20 mouse cellular contexts compared by ENCODE assay signal in the genomic region with DNA sequence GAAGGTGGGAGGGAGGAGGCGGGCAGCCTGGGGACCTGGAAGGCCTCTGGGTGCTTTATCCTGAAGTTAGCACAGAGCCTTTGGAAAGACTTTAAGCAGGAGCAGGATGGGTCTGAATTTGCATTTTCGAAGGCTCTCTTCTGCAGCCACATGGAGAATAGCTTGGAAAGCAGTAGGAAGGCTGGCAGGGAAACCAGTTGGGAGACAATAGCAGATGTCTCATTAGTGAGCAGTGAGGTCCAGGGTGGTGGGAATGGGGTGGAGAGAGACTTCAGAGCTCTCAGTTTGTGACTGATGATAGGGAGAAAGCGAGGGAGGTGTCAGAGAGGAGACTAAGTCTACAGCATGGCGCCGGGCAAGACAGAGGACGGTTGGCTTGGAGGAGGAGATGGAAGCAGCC.
DNase-seq lines count a peak whose midpoint lies in the region; ATAC-seq lines count a peak whose summit lies in the region.
"Had no signal": no experiment of that assay in that cellular context is flagged by ENCODE, and none has a peak within 500 bp of the region (broad histone marks: within the 10 kb centered on the region; RNA-seq: fewer than 3 reads in every experiment).

No protein-coding gene starts in this region.

- peaks cover 12% of the 10 kb centered on the region for H3K4me1 ChIP-seq in hindbrain, embryonic 13.5 days (replicated peaks)

- H3K4me2 ChIP-seq in hindbrain, embryonic 13.5 days = no peak overlapping the region

- DNase-seq in cerebellum, adult 9-10 months = peak; percentile 55
- no peak for DNase-seq in cerebellum, adult 8-10 months
- DNase-seq in cerebellum, adult 9-11 months = peak; percentile 53
- DNase-seq in cerebellum, adult 11 months = no peak
- peak; percentile 8 to 11 for DNase-seq in layer of hippocampus, postnatal 10 days (ENCODE audit: low spot score in 2 of 2)
- no peak for DNase-seq in layer of hippocampus, adult 8-10 months (ENCODE audit: low spot score in 2 of 2)
- peak; percentile 36 for DNase-seq in brain, adult 2 months (ENCODE audit: low read depth, low spot score)
- DNase-seq: adrenal gland, adult 2 months; adrenal gland, adult 8-10 months; adrenal gland, postnatal 10 days; adrenal gland, postnatal 14 days; adrenal gland, postnatal 25 days; adrenal gland, postnatal 36 days; B cell, adult 2 months; cerebellum, adult 11-12 months had no signal

- H3K36me3 ChIP-seq in hindbrain, embryonic 13.5 days = no peaks in the 10 kb centered on the region
- H3K36me3 ChIP-seq: G1E had no signal

- 77% methylated on average over 6 of the region's 6 CpGs for WGBS in hindbrain, embryonic 13.5 days

- H3K27me3 ChIP-seq in hindbrain, embryonic 13.5 days = no peaks in the 10 kb centered on the region

- no peak overlapping the region for H3K9ac ChIP-seq in hindbrain, embryonic 13.5 days

- H3K9me3 ChIP-seq in hindbrain, embryonic 13.5 days = no peaks in the 10 kb centered on the region

- no peak for ATAC-seq in hindbrain, embryonic 13.5 days (ENCODE audit: low FRiP score)
- ATAC-seq: activated CD4-positive, CD25-positive, alpha-beta regulatory T cell, adult 4 months; CD4-positive, CD25-positive, alpha-beta regulatory T cell, adult 4 months; Patski had no signal

- H3K27ac ChIP-seq in hindbrain, embryonic 13.5 days = no peak overlapping the region

- H3K4me3 ChIP-seq in hindbrain, embryonic 13.5 days = no peak overlapping the region

Comparison
In these comparisons a context has a peak if more than half of its experiments do, and no peak if none do; other contexts are left out.
1. DNase-seq: peak in cerebellum, adult 9-10 months (single experiment), cerebellum, adult 9-11 months (single experiment), layer of hippocampus, postnatal 10 days (2 of 2) and brain, adult 2 months (single experiment); none in cerebellum, adult 8-10 months (single experiment), cerebellum, adult 11 months (single experiment) and layer of hippocampus, adult 8-10 months (0 of 2).